Mouse (Mus musculus) CH12.LX (cell line): ENCODE measurements around the gene Ace.

Experiments used
- CTCF ChIP-seq, 2 experiments: IDR thresholded peaks in 1 of 2; conservative IDR thresholded peaks in 1 of 2; 2 replicates each; pipeline ENCODE4 v1.5.1; 2011 to 2012; ENCODE audit warnings: low read depth in 2 of 2, low read length in 2 of 2, improper control_type of control experiment in 1 of 2, inconsistent platforms in 1 of 2, mild to moderate bottlenecking in 1 of 2, moderate library complexity in 1 of 2
- ELF1 ChIP-seq: IDR thresholded peaks from 2 replicates; pipeline ENCODE4 v1.6.1; 2014; ENCODE audit warnings: low read depth, mild to moderate bottlenecking, inconsistent platforms, low read length, improper control_type of control experiment
- EP300 ChIP-seq: IDR thresholded peaks from 2 replicates; pipeline ENCODE4 v1.6.1; 2011; ENCODE audit warnings: low read length, improper control_type of control experiment
- HCFC1 ChIP-seq: IDR thresholded peaks from 2 replicates; pipeline ENCODE4 v1.6.1; 2012; ENCODE audit warnings: low read depth, mild to moderate bottlenecking, inconsistent platforms, low read length, improper control_type of control experiment
- JUND ChIP-seq: conservative IDR thresholded peaks from 2 replicates; pipeline ENCODE4 v1.6.1; 2011; ENCODE audit warnings: low read depth, low read length, improper control_type of control experiment
- MAFK ChIP-seq: IDR thresholded peaks from 2 replicates; pipeline ENCODE4 v1.6.1; 2011; ENCODE audit warnings: low read length, improper control_type of control experiment; ENCODE audit not compliant: insufficient replicate concordance
- NRF1 ChIP-seq: IDR thresholded peaks from 2 replicates; pipeline ENCODE4 v1.6.1; 2014; ENCODE audit warnings: low read depth, mild to moderate bottlenecking, inconsistent platforms, low read length, improper control_type of control experiment, moderate library complexity
- POLR2A ChIP-seq: IDR thresholded peaks from 2 replicates; pipeline ENCODE4 v1.6.1; 2011; ENCODE audit warnings: low read depth, mild to moderate bottlenecking, improper control_type of control experiment, low read length
- USF1 ChIP-seq: IDR thresholded peaks from 2 replicates; pipeline ENCODE4 v1.6.1; 2014; ENCODE audit warnings: low read depth, mild to moderate bottlenecking, inconsistent platforms, low read length, improper control_type of control experiment

GRCm38 (mm10) chr11:105931380-105931779 is 36.4 kb upstream of the Ace start:
- no peak for TF ChIP-seq JUND
- TF ChIP-seq HCFC1 = no peak
- TF ChIP-seq ELF1 = no peak
- no peak for TF ChIP-seq POLR2A
- TF ChIP-seq CTCF (conservative IDR thresholded peaks at IDR 0.05 in 1 of 2, IDR thresholded peaks at IDR 0.05 in 1 of 2; ENCODE audit: low read depth in 2 of 2, low read length in 2 of 2) = no peak
- TF ChIP-seq NRF1 = no peak
- no peak for TF ChIP-seq USF1
- no peak for TF ChIP-seq MAFK
- TF ChIP-seq EP300 = no peak
